Mouse (Mus musculus) heart, embryonic 15.5 days (tissue): ENCODE measurements around the gene Hspg2. TPM values are rescaled to one million over a fixed set of nuclear protein-coding genes. Genes with fewer than 3 reads are reported as not detected.

Experiments used
- ATAC-seq: fragments of 200-750 bp; cut with Nextera tagmentation; replicated peaks from 2 replicates; pipeline ENCODE4 v1.8.0; 2017; ENCODE audit warnings: low read depth, moderate TSS enrichment; ENCODE audit not compliant: insufficient number of reproducible peaks, insufficient read depth, low FRiP score
- H3K27ac ChIP-seq: fragments of 300-500 bp; sonication (generic); 2 replicates; pipeline ENCODE4 v1.5.1; 2015; ENCODE audit warnings: mild to moderate bottlenecking, inconsistent platforms
- H3K27me3 ChIP-seq: fragments of 300-500 bp; sonication (generic); 2 replicates; pipeline ENCODE4 v1.6.1; 2015; ENCODE audit warnings: inconsistent platforms
- H3K36me3 ChIP-seq: fragments of 300-500 bp; sonication (generic); 2 replicates; pipeline ENCODE4 v1.6.1; 2015; ENCODE audit warnings: mild to moderate bottlenecking, inconsistent platforms
- H3K4me1 ChIP-seq: fragments of 300-500 bp; sonication (generic); replicated peaks from 2 replicates; pipeline ENCODE4 v1.6.1; 2015; ENCODE audit warnings: inconsistent platforms
- H3K4me2 ChIP-seq: fragments of 300-500 bp; sonication (generic); 2 replicates; pipeline ENCODE4 v1.6.1; 2015; ENCODE audit warnings: inconsistent platforms, mild to moderate bottlenecking, moderate library complexity
- H3K4me3 ChIP-seq: fragments of 300-500 bp; sonication (generic); 2 replicates; pipeline ENCODE4 v1.5.1; 2015; ENCODE audit warnings: mild to moderate bottlenecking, inconsistent platforms
- H3K9ac ChIP-seq: fragments of 300-500 bp; sonication (generic); 2 replicates; pipeline ENCODE4 v1.6.1; 2015; ENCODE audit warnings: mild to moderate bottlenecking, inconsistent platforms
- H3K9me3 ChIP-seq: fragments of 300-500 bp; sonication (generic); replicated peaks from 2 replicates; pipeline ENCODE4 v1.6.1; 2016; ENCODE audit warnings: inconsistent platforms
- WGBS: fragments of 180-500 bp; shearing (Covaris S2); methylation state at CpG from one replicate; pipeline ENCODE4 v1.1.7; 2015; ENCODE audit warnings: mixed read lengths; 5-methylcytosine and 5-hydroxymethylcytosine counted together
- polyA plus RNA-seq: library from polyadenylated mRNA; unstranded; fragments of >200 nt; fragmentation: Nextera tagmentation; extraction: Ambion mirVana; gene quantifications from 2 replicates; pipeline ENCODE4 v1.2.1, GENCODE M21; 2015

Gene Hspg2
- polyA plus RNA-seq, 1 experiment from 2014 or later: 41.3 TPM

DNA sequence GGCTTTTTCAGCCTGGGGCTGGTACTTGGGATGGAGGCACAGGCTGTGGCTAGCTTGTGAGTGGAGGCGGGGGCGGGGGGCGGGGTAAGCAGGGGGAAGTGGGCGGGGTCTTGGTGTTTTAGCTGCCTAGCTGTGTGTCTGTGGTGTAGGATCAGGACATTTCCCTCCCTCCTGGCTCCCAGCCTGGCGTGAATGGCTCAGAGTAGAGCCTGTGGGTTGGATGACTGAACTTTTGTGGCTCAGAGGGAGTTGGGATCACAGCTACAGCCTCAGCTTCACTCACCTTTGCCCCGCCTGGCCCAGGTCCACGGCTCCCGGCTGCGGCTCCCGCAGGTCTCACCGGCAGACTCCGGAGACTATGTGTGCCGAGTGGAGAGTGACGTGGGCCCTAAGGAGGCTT, 71.8 kb downstream of the Hspg2 start:
- no peak overlapping the region for H3K27ac ChIP-seq
- H3K4me1 ChIP-seq: no peaks in the 10 kb centered on the region
- WGBS: 81% methylated on average over 14 of the region's 14 CpGs
- H3K9me3 ChIP-seq: no peaks in the 10 kb centered on the region
- peaks cover 97% of the 10 kb centered on the region for H3K36me3 ChIP-seq
- H3K9ac ChIP-seq: no peak overlapping the region
- no peak overlapping the region for H3K4me2 ChIP-seq
- H3K4me3 ChIP-seq: no peak overlapping the region
- ATAC-seq: 0 out of 2 replicates have a peak, but pooled peaks have one; percentile 9
- no peaks in the 10 kb centered on the region for H3K27me3 ChIP-seq

DNA sequence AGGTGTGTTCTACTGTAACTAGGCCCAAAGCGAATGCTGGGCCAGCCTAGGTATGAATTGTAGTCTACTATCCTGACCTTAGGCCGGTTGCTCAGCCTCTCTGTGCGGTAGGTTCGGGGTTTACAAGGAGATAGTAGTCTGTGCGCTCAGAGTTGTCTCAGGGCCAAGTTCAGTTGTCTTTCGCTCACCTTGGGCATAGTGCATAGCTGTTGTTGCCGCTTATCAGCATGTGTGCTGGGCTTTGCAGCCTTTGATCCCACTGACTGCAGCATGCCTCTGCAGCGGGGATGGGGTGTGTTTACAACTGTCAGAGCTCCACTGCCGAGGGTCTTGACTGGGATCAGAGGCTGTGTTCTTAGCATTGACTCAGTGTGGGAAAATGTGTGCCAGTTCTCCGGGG, 74.4 kb downstream of the Hspg2 start:
- Histone ChIP-seq H3K4me1 (no peaks in the 10 kb centered on the region), H3K36me3 (peaks cover 99% of the 10 kb centered on the region), H3K9me3 (no peaks in the 10 kb centered on the region), H3K4me2 (no peak overlapping the region), H3K4me3 (no peak overlapping the region), H3K27me3 (no peaks in the 10 kb centered on the region), H3K9ac (no peak overlapping the region), H3K27ac (no peak overlapping the region)
- WGBS: 67% methylated on average over 10 of the region's 10 CpGs
- ATAC-seq: no peak

DNA sequence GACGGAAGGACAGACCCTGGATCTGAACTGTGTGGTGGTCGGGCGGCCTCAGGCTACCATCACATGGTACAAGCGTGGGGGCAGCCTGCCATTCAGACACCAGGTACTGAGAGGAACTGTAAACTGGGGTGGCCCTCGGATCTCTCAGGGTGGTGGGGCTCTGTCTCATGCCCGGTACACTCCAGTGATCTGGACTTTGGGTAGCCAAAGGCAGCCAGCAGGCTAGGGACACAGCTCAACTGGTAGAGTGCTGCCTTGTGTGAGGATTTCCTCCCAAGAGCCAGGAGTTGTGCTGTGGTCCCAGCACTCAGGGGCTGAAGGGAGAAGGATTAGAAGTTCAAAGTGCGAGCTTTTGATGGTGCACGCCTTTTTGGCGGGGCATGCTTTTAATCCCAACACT, 77.0 kb downstream of the Hspg2 start:
- whole genome bisulfite sequencing: 94% methylated on average over 9 of the region's 9 CpGs
- Histone ChIP-seq H3K9ac (no peak overlapping the region), H3K4me3 (no peak overlapping the region), H3K36me3 (peaks cover 99% of the 10 kb centered on the region), H3K4me2 (no peak overlapping the region), H3K4me1 (no peaks in the 10 kb centered on the region), H3K9me3 (no peaks in the 10 kb centered on the region), H3K27ac (no peak overlapping the region), H3K27me3 (no peaks in the 10 kb centered on the region)
- ATAC-seq: no peak

DNA sequence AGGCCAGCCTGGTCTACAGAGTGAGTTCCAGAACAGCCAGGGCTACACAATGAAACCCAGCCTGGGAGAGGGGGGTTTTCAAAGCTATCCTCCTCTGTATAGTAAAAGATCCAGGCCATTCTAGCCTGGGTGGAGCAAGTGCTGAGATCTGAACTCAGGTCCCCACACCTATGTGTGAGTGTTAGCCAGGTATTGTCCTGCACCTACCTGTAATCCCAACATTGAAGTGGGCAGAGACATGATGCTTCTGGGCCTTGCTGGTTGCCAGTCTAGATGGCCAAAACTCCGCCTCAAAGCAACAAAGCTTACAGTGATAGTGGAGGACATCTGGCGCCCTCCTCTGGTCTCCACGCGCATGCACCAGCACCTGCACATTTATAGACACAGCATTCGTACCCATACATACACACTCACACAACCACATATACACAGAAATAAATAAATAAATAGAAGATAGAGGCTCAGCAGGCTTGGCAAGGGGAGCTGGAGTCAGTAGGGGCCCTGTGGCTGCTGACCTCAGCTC, 77.5 kb downstream of the Hspg2 start:
- peaks cover 99% of the 10 kb centered on the region for H3K36me3 ChIP-seq
- H3K4me1 ChIP-seq: no peaks in the 10 kb centered on the region
- H3K27me3 ChIP-seq: no peaks in the 10 kb centered on the region
- 81% methylated on average over 5 of the region's 5 CpGs for WGBS
- H3K4me2 ChIP-seq: no peak overlapping the region
- H3K27ac ChIP-seq: no peak overlapping the region
- ATAC-seq: no peak
- no peaks in the 10 kb centered on the region for H3K9me3 ChIP-seq
- H3K9ac ChIP-seq: no peak overlapping the region
- no peak overlapping the region for H3K4me3 ChIP-seq

DNA sequence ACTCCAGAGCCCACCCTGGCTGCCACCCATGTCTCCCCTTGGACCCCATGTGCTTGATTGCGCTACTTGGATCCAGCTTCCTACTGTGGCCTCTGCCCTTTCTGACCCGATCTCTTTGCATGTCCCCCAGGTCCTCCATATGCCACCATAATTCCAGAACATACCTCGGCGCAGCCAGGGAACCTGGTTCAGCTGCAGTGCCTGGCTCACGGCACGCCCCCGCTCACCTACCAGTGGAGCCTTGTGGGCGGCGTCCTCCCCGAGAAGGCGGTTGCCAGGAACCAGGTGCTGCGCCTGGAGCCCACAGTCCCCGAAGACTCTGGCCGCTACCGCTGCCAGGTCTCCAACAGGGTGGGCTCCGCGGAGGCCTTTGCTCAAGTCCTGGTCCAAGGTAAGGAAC, 84.9 kb downstream of the Hspg2 start:
- Histone ChIP-seq H3K9me3 (no peaks in the 10 kb centered on the region), H3K27ac (no peak overlapping the region), H3K36me3 (peaks cover 95% of the 10 kb centered on the region), H3K4me2 (no peak overlapping the region), H3K9ac (no peak overlapping the region), H3K4me3 (no peak overlapping the region), H3K4me1 (no peaks in the 10 kb centered on the region), H3K27me3 (no peaks in the 10 kb centered on the region)
- 94% methylated on average over 17 of the region's 17 CpGs for WGBS
- ATAC-seq: no peak

DNA sequence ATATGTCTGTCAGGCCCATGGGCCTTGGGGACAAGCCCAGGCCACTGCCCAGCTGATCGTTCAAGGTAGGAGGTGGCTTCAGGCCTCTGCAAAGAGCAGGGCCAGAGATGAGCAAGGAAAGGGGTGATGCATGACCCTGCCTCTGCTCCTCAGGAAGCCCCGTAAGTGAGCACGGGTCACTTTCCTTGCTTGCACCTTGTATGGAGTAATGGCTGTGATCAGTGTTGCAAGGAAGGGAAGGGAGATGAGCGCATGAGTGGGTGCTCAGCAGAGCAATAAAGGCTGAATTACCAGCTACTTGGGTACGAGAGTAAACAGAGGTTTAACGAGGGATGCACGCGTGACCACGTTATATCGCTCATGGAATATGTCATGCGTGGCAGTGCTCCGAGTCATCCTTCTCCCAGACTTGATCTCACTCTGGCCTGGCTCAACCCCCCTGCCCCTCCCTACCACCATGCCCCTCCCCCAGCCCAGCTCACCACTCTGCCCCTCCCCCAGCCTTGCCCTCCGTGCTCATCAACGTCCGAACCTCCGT, 88.2 kb downstream of the Hspg2 start:
- H3K4me1 ChIP-seq: no peaks in the 10 kb centered on the region
- no peak overlapping the region for H3K27ac ChIP-seq
- H3K9ac ChIP-seq: no peak overlapping the region
- H3K36me3 ChIP-seq: peaks cover 87% of the 10 kb centered on the region
- no peak overlapping the region for H3K4me3 ChIP-seq
- no peaks in the 10 kb centered on the region for H3K27me3 ChIP-seq
- H3K9me3 ChIP-seq: no peaks in the 10 kb centered on the region
- H3K4me2 ChIP-seq: no peak overlapping the region
- 89% methylated on average over 16 of the region's 16 CpGs for WGBS
- no peak for ATAC-seq

DNA sequence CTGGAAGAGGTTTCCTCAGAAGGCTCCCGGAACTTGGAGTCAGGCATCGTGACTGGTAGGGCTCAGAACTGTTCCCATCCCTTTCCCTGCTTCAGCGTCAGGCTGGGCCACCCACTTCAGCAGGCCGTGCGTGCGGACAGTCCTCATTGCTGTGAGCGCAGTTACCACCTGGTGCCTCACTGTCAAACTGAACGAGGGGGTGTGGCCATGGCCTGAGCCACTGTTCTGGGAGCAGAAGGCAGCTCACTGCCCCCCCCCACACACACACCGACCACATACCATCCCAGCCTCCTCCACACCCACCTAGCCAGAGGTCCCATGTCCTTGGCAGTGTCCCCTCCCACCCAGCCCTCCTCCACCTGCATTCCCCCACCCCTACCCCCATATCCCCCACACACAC, 101.3 kb downstream of the Hspg2 start:
- Histone ChIP-seq H3K36me3 (peaks cover 62% of the 10 kb centered on the region), H3K27ac (no peak overlapping the region), H3K9me3 (no peaks in the 10 kb centered on the region), H3K9ac (no peak overlapping the region), H3K4me3 (no peak overlapping the region), H3K4me1 (no peaks in the 10 kb centered on the region), H3K27me3 (no peaks in the 10 kb centered on the region), H3K4me2 (no peak overlapping the region)
- WGBS: 64% methylated on average over 9 of the region's 9 CpGs
- no peak for ATAC-seq

DNA sequence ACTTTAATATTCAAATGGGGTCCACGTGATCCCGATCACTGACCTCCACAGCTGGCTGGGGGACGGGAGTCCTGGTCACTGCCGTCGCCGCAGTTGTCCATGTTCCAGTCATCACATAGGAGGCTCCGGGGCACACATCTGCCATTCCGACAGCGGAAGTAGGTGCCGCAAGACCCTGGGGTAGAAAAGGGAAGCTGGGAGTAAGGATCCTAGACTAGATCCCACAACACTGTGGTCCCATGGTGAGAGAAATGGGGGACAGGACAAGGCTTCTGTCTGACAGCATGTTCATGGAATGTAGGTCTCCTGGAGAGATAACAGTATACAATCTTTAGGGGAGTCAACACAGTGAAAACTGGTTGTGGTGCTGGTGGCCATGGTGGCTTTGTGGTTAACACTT, 105.9 kb downstream of the Hspg2 start, which contains the start of gene Ldlrad2:
TSS of gene Ldlrad2 (minus strand) at position 101 of the 400 bp plus-strand sequence.
- H3K4me3 ChIP-seq: no peak within 1 kb of the TSS
- no peaks in the 10 kb centered on the region for H3K9me3 ChIP-seq
- ATAC-seq: no peak
- no peak within 1 kb of the TSS for H3K4me2 ChIP-seq
- H3K27me3 ChIP-seq: peaks cover 17% of the 10 kb centered on the region
- peaks cover 18% of the 10 kb centered on the region for H3K36me3 ChIP-seq
- H3K4me1 ChIP-seq: peaks cover 7% of the 10 kb centered on the region
- WGBS: 80% methylated on average over 10 of the region's 10 CpGs
- no peak within 1 kb of the TSS for H3K9ac ChIP-seq
- H3K27ac ChIP-seq: no peak within 1 kb of the TSS

DNA sequence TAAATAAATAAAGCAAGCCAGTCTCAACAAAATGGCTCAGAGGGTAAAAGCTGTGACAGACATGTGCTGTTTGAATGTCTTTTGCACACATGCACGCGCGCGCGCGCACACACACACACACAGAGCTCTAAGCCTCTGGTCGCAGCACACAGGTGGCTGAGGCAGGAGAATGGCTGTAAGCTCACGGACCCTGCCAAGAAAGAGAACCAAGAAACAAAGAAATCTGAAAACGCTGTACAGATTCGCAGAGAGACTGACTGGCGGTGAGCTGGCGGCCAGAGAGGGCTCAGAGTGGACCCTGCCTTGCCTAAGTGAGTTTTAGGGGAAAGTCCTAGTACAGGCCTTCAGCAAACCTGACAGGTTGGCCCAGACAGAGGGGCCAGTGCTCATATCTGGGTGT, 108.9 kb downstream of the Hspg2 start:
- no peak overlapping the region for H3K4me3 ChIP-seq
- 95% methylated on average over 12 of the region's 12 CpGs for WGBS
- no peak for ATAC-seq
- H3K4me2 ChIP-seq: no peak overlapping the region
- H3K9me3 ChIP-seq: no peaks in the 10 kb centered on the region
- peaks cover 26% of the 10 kb centered on the region for H3K27me3 ChIP-seq
- H3K36me3 ChIP-seq: no peaks in the 10 kb centered on the region
- peaks cover 7% of the 10 kb centered on the region for H3K4me1 ChIP-seq
- no peak overlapping the region for H3K27ac ChIP-seq
- H3K9ac ChIP-seq: no peak overlapping the region

DNA sequence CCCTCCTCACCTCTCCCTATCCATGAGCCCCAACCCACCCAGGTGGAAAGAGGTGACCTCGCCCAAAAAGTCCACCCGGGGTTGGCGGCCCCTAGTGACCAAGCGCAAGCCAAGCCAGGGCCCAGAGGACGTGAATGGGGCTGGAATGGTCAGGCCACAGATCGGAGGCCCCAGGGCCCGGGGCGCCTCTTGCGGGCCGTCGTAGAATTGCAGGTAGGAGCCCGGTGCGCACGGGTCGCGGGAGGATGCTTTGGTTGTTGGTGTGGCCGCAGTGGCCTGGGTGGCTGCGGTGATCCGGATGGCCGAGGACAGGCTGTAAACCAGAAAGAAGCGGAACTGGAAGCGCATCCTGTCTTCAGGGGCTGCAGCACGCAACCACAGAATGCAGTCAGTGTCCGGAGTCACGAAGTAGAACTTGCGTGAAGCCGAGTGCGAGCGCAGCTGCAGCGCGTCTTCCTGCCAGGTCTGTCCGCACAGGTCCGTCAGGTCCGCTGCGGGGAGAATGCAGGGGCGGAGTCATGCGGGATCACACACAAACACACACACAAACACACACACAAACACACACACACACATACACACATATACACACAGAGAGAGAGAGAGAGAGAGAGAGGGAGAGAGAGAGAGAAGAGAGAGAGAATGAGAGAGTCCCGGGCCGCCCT, 109.7 kb downstream of the Hspg2 start:
- H3K9me3 ChIP-seq: no peaks in the 10 kb centered on the region
- 4% methylated on average over 39 of the region's 39 CpGs for WGBS
- ATAC-seq: peak; percentile 48
- 0 out of 2 replicates have a peak overlapping the region, but pooled peaks have one; percentile 33 for H3K9ac ChIP-seq
- H3K4me2 ChIP-seq: peak overlapping the region; percentile 73
- H3K27ac ChIP-seq: no peak overlapping the region
- no peaks in the 10 kb centered on the region for H3K36me3 ChIP-seq
- peak overlapping the region; percentile 40 for H3K4me3 ChIP-seq
- H3K27me3 ChIP-seq: peaks cover 26% of the 10 kb centered on the region
- H3K4me1 ChIP-seq: peaks cover 7% of the 10 kb centered on the region

DNA sequence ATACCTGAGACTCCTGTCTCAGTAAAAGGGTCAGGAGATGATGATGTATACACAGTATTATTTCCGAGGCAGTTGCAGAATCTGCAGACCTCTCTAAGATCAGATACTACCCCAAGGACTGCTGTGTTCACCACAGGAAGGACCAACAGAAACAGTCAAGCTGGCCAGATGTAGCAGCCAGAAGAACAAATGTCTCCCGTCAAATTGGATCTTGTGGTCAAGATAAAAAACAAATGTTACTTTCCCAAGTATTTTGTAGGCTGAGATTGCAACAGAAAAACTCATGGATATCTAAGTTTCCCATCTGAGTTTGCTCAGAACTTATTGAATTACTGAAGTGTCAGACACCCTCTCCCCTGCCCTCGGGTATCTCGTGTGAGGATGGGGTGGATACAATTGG, 111.2 kb downstream of the Hspg2 start:
- H3K27me3 ChIP-seq: peaks cover 26% of the 10 kb centered on the region
- no peak overlapping the region for H3K4me3 ChIP-seq
- ATAC-seq: no peak
- no peak overlapping the region for H3K27ac ChIP-seq
- 38% methylated on average over 4 of the region's 4 CpGs for WGBS
- H3K4me1 ChIP-seq: peaks cover 7% of the 10 kb centered on the region
- no peak overlapping the region for H3K4me2 ChIP-seq
- H3K9ac ChIP-seq: no peak overlapping the region
- H3K9me3 ChIP-seq: no peaks in the 10 kb centered on the region
- no peaks in the 10 kb centered on the region for H3K36me3 ChIP-seq

DNA sequence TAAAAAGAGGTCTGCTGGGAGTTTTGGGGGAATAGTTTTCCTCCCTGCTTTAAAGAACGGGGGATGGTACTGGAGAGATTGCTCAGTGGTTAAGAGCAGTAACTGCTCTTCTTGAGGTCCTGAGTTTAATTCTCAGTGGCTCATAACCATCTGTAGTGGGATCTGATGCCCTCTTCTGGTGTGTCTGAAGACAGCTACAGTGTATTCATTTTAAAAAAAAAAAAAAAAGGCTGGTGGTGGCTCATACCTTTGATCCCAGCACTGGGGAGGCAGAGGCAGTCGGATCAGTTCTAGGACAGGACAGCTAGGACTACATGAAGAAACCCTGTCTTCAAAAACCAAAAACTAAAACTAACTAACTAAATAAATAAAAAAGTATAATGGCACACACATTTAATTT, 111.7 kb downstream of the Hspg2 start:
- no peak for ATAC-seq
- no peaks in the 10 kb centered on the region for H3K9me3 ChIP-seq
- H3K4me1 ChIP-seq: peaks cover 7% of the 10 kb centered on the region
- no peak overlapping the region for H3K4me2 ChIP-seq
- H3K9ac ChIP-seq: no peak overlapping the region
- no peak overlapping the region for H3K4me3 ChIP-seq
- H3K27ac ChIP-seq: no peak overlapping the region
- no peaks in the 10 kb centered on the region for H3K36me3 ChIP-seq
- 65% methylated on average over 2 of the region's 2 CpGs for WGBS
- peaks cover 26% of the 10 kb centered on the region for H3K27me3 ChIP-seq
